In the genomic region with DNA sequence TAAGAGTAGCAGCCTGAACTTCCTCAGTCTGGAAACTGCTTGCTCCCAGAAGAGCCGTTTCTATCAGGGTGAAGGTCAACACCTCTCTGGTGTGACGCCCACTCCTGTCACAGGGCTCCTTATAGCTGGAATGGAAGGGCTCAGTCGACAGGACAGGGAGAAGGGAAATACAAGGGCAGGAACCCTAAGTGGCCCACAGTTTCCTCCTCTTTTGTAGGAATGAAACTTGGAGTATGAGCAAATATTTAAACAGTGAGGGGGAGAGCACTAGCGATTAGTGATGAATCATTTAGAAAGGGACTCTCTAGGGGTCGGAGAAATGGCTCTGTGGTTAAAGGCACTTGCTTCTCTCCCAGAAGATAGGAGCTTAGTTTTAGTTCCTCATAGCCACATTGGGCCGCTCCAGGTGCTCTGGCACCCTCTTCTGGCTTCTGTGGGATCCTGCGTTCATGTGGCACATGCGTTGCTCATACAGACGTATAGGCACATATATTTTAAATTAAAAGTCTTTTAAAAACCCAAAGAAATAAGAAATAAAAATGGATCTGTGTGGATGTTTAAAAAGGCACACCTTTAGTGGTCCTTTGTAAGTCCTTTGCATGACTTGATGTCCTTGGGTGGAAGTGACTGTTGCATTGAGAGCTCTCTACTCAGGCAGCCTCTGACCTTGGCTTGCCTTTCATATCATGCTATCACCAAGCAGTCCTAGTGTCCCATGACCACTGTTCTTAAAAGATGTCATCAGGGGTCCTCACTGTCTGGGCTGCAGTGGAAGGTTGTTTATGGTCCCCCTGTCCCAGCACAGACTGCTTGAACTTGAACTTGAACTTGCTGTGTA, we compare ENCODE assay signal across 9 mouse cellular contexts. TPM values are rescaled to one million over a fixed set of nuclear protein-coding genes. Genes with fewer than 3 reads are reported as not detected.
DNase-seq lines count a peak whose midpoint lies in the region; ATAC-seq and TF ChIP-seq lines count a peak whose summit lies in the region.
"Had no signal": no experiment of that assay in that cellular context is flagged by ENCODE, and none has a peak within 500 bp of the region (broad histone marks: within the 10 kb centered on the region; RNA-seq: fewer than 3 reads in every experiment).

No protein-coding gene starts in this region.

- ATAC-seq in heart, embryonic 11.5 days (replicated peaks; ENCODE audit: insufficient number of reproducible peaks, low FRiP score, low TSS enrichment): no peak
- peak; percentile 84 for ATAC-seq in intestine, embryonic 16.5 days
- peak; percentile 79 for ATAC-seq in liver, postnatal 0 days
- ATAC-seq in inflammation-experienced regulatory T-cells, adult 6 months: no peak

- H3K36me3 ChIP-seq in heart, adult 2 months (ENCODE audit: control insufficient read depth, insufficient read depth, low read length): no peaks in the 10 kb centered on the region
- no peaks in the 10 kb centered on the region for H3K36me3 ChIP-seq in heart, embryonic 11.5 days (ENCODE audit: control insufficient read depth, insufficient read depth, low read length)
- no peaks in the 10 kb centered on the region for H3K36me3 ChIP-seq in CH12.LX (replicated peaks in 1 of 2; ENCODE audit: control insufficient read depth in 1 of 2, insufficient read depth in 1 of 2, low read length in 1 of 2)
- H3K36me3 ChIP-seq in intestine, embryonic 16.5 days (ENCODE audit: control insufficient read depth, insufficient read depth, low read length): no peaks in the 10 kb centered on the region
- H3K36me3 ChIP-seq in liver, postnatal 0 days (replicated peaks; ENCODE audit: insufficient read depth, low read length): no peaks in the 10 kb centered on the region
- no peaks in the 10 kb centered on the region for H3K36me3 ChIP-seq in spleen, adult 2 months (ENCODE audit: control insufficient read depth, insufficient read depth, low read length)

- in situ Hi-C loops in CH12.LX (cut with MboI; ENCODE audit: low pct_ligation_motif_present, low pct_unique_long_range_greater_than_20kb, low sequenced_read_pairs): no loop called here

- TF ChIP-seq CTCF in heart, adult 2 months (IDR thresholded peaks at IDR 0.05): peak; percentile 82
- peak; percentile 38 to 89 for TF ChIP-seq CTCF in CH12.LX (conservative IDR thresholded peaks at IDR 0.05 in 1 of 2, IDR thresholded peaks at IDR 0.05 in 1 of 2; ENCODE audit: low read depth in 2 of 2, low read length in 2 of 2)
- peak; percentile 80 for TF ChIP-seq CTCF in liver, postnatal 0 days (IDR thresholded peaks at IDR 0.05; ENCODE audit: low read depth)
- peak; percentile 66; the same call in 1 of the 2 replicates for TF ChIP-seq CTCF in spleen, adult 2 months (IDR thresholded peaks at IDR 0.05; ENCODE audit: extremely low read depth, insufficient read depth, insufficient read length, insufficient replicate concordance)

- dilution Hi-C loops in CH12.LX (cut with MboI; ENCODE audit: extremely low pct_ligation_motif_present, extremely low pct_unique_long_range_greater_than_20kb, low sequenced_read_pairs): no loop called here

- TF ChIP-seq RAD21 in CH12.LX (IDR thresholded peaks at IDR 0.05; ENCODE audit: low read depth, low read length): peak; percentile 82

- no peak overlapping the region for H3K4me3 ChIP-seq in heart, adult 2 months
- H3K4me3 ChIP-seq in heart, embryonic 11.5 days (ENCODE audit: low read depth, low read length): no peak overlapping the region
- peak overlapping the region in 2 of 3 experiments; percentile 12 to 27 for H3K4me3 ChIP-seq in CH12.LX (replicated peaks in 1 of 3; ENCODE audit: low read depth in 2 of 3, low read length in 2 of 3, poor library complexity in 1 of 3)
- H3K4me3 ChIP-seq in intestine, embryonic 16.5 days (ENCODE audit: low read length): no peak overlapping the region
- H3K4me3 ChIP-seq in liver, postnatal 0 days (ENCODE audit: low read depth, low read length): no peak overlapping the region
- H3K4me3 ChIP-seq in spleen, adult 2 months (ENCODE audit: extremely low read depth, insufficient read depth, insufficient read length): peak overlapping the region; percentile 3; the same call in 1 of the 2 replicates
- H3K4me3 ChIP-seq: erythroblast, embryonic 14.5 days had no signal

- peaks cover 1% of the 10 kb centered on the region; the same call in 1 of the 2 replicates for H3K4me1 ChIP-seq in heart, adult 2 months (ENCODE audit: control insufficient read depth, insufficient read depth, low read length)
- H3K4me1 ChIP-seq in heart, embryonic 11.5 days (ENCODE audit: control insufficient read depth, insufficient read depth, low read length): peaks cover 12% of the 10 kb centered on the region
- H3K4me1 ChIP-seq in CH12.LX (ENCODE audit: control insufficient read depth in 1 of 2, insufficient read depth in 2 of 2): peaks cover 17 to 44% of the 10 kb centered on the region in 2 experiments
- peaks cover 12% of the 10 kb centered on the region for H3K4me1 ChIP-seq in intestine, embryonic 16.5 days (ENCODE audit: control insufficient read depth, insufficient read depth, low read length)
- peaks cover 15% of the 10 kb centered on the region for H3K4me1 ChIP-seq in liver, postnatal 0 days (ENCODE audit: insufficient read depth)
- peaks cover 10% of the 10 kb centered on the region; the same call in 1 of the 2 replicates for H3K4me1 ChIP-seq in spleen, adult 2 months (ENCODE audit: control insufficient read depth, insufficient read depth, insufficient read length)

- H3K4me2 ChIP-seq in heart, embryonic 11.5 days: no peak overlapping the region
- H3K4me2 ChIP-seq in CH12.LX (ENCODE audit: insufficient read depth, low read depth, poor library complexity, severe bottlenecking): peak overlapping the region; percentile 73
- no peak overlapping the region for H3K4me2 ChIP-seq in intestine, embryonic 16.5 days (ENCODE audit: low read depth, low read length)
- H3K4me2 ChIP-seq in liver, postnatal 0 days (ENCODE audit: low read depth, low read length): peak overlapping the region; percentile 39; the same call in 1 of the 2 replicates

- no peaks in the 10 kb centered on the region for H3K9me3 ChIP-seq in heart, embryonic 11.5 days (replicated peaks; ENCODE audit: control insufficient read depth, low read length)
- H3K9me3 ChIP-seq in CH12.LX (replicated peaks; ENCODE audit: low read length): no peaks in the 10 kb centered on the region
- no peaks in the 10 kb centered on the region for H3K9me3 ChIP-seq in intestine, embryonic 16.5 days (ENCODE audit: control insufficient read depth, low read length)
- H3K9me3 ChIP-seq in liver, postnatal 0 days (ENCODE audit: low read length): no peaks in the 10 kb centered on the region

- 30% methylated on average over 9 of the region's 9 CpGs for WGBS in heart, adult 2 months
- 24% methylated on average over 9 of the region's 9 CpGs for WGBS in heart, embryonic 11.5 days (ENCODE audit: insufficient replicate concordance)
- WGBS in intestine, embryonic 16.5 days: 18% methylated on average over 9 of the region's 9 CpGs
- 2% methylated on average over 9 of the region's 9 CpGs for WGBS in liver, postnatal 0 days (ENCODE audit: insufficient replicate concordance)
- WGBS in spleen, adult 2 months: 4% methylated on average over 9 of the region's 9 CpGs

- no peak for TF ChIP-seq EP300 in heart, adult 2 months (IDR thresholded peaks at IDR 0.05; ENCODE audit: insufficient read depth, low read depth, low read length)
- TF ChIP-seq EP300 in CH12.LX (IDR thresholded peaks at IDR 0.05; ENCODE audit: low read length): peak; percentile 95
- TF ChIP-seq EP300 in liver, postnatal 0 days (IDR thresholded peaks at IDR 0.05; ENCODE audit: low read depth): no peak

- no peak for TF ChIP-seq POLR2A in heart, adult 2 months (IDR thresholded peaks at IDR 0.05; ENCODE audit: insufficient read depth, low read depth, low read length)
- no peak for TF ChIP-seq POLR2A in CH12.LX (IDR thresholded peaks at IDR 0.05; ENCODE audit: low read depth, low read length)
- no peak for TF ChIP-seq POLR2A in spleen, adult 2 months (IDR thresholded peaks at IDR 0.05; ENCODE audit: low read depth, low read length)

- DNase-seq in heart, adult 2 months: peak; percentile 55 to 59
- DNase-seq in CH12.LX (ENCODE audit: extremely low read depth): peak; percentile 92
- DNase-seq in c-Kit-positive CD71-negative TER-119-negative erythroid progenitor cells, embryonic 14.5 days (ENCODE audit: low read depth): peak; percentile 76
- DNase-seq in liver, postnatal 0 days: peak; percentile 70
- DNase-seq in spleen, adult 2 months (ENCODE audit: low read depth in 1 of 2, low spot score in 2 of 2): peak; percentile 45 to 67

- H3K27ac ChIP-seq in heart, adult 2 months: peak overlapping the region; percentile 2; the same call in 1 of the 2 replicates
- H3K27ac ChIP-seq in heart, embryonic 11.5 days (ENCODE audit: low read depth, low read length): no peak overlapping the region
- H3K27ac ChIP-seq in CH12.LX (ENCODE audit: insufficient read depth, low read depth): peak overlapping the region; percentile 69
- peak overlapping the region; percentile 39 for H3K27ac ChIP-seq in intestine, embryonic 16.5 days (ENCODE audit: low read length)
- peak overlapping the region; percentile 62 for H3K27ac ChIP-seq in liver, postnatal 0 days (ENCODE audit: low read depth)
- 0 out of 2 replicates have a peak overlapping the region, but pooled peaks have one; percentile 14 for H3K27ac ChIP-seq in spleen, adult 2 months (ENCODE audit: insufficient read depth, low read length)

- intact Hi-C loops in heart, adult 2 months (cut with DNase I): loop anchor here (1.0 to 10.0 kb wide), 2 partner anchors 46 to 350 kb away; partner anchors contain the start of gene Cngb1

- no peak overlapping the region for H3K9ac ChIP-seq in heart, adult 2 months (ENCODE audit: low read depth, low read length)
- H3K9ac ChIP-seq in heart, embryonic 11.5 days (ENCODE audit: low read depth, low read length): no peak overlapping the region
- H3K9ac ChIP-seq in CH12.LX (ENCODE audit: insufficient read depth, low read depth): peak overlapping the region; percentile 22; the same call in 1 of the 2 replicates
- H3K9ac ChIP-seq in intestine, embryonic 16.5 days (ENCODE audit: low read depth, low read length): peak overlapping the region; percentile 38
- H3K9ac ChIP-seq in liver, postnatal 0 days (replicated peaks): no peak overlapping the region

- H3K27me3 ChIP-seq in heart, adult 2 months (ENCODE audit: control insufficient read depth, insufficient read depth, low read length): no peaks in the 10 kb centered on the region
- no peaks in the 10 kb centered on the region for H3K27me3 ChIP-seq in heart, embryonic 11.5 days (ENCODE audit: control insufficient read depth, insufficient read depth, low read length)
- H3K27me3 ChIP-seq in CH12.LX (replicated peaks): peaks cover 9% of the 10 kb centered on the region
- no peaks in the 10 kb centered on the region for H3K27me3 ChIP-seq in intestine, embryonic 16.5 days (replicated peaks; ENCODE audit: control insufficient read depth, insufficient read depth, low read length)
- H3K27me3 ChIP-seq in liver, postnatal 0 days (ENCODE audit: insufficient read depth, low read length): no peaks in the 10 kb centered on the region
- no peaks in the 10 kb centered on the region for H3K27me3 ChIP-seq in spleen, adult 2 months (ENCODE audit: control insufficient read depth, insufficient read depth, low read length)

- no peaks in the 10 kb centered on the region for H3K79me2 ChIP-seq in heart, adult 2 months (replicated peaks; ENCODE audit: control insufficient read depth, insufficient read depth, low read length)
- no peaks in the 10 kb centered on the region for H3K79me2 ChIP-seq in CH12.LX (replicated peaks; ENCODE audit: control insufficient read depth, extremely low read depth, insufficient read depth, poor library complexity, severe bottlenecking)

RNA-seq across cellular contexts. Expression of gene Adgrg1, which starts 19.4 kb away (rescaled TPM):
- 10 to 100 TPM; 52.1 to 67.8 TPM for total RNA-seq in heart, adult 2 months (2021)
- 96.1 and 107 TPM in 2 replicates for polyA plus RNA-seq in heart, adult 2 months (2012; rRNA removed)
- 6.4 and 7.5 TPM in 2 replicates for polyA plus RNA-seq in heart, embryonic 11.5 days (2014; fragmentation: Nextera tagmentation; extraction: Ambion mirVana)
- total RNA-seq in CH12.LX (2012; rRNA removed) (0.34 and 0.42 TPM in 2 replicates), CH12.LX (2014; rRNA removed) (1.1 and 1.2 TPM in 2 replicates)
- 2.0 and 2.5 TPM in 2 replicates for polyA plus RNA-seq in CH12.LX (2012; ENCODE audit: insufficient read length, low read depth)
- polyA plus RNA-seq in intestine, embryonic 16.5 days (2015; fragmentation: Nextera tagmentation; extraction: Ambion mirVana): 24.4 and 26.8 TPM in 2 replicates
- 34.0 and 35.4 TPM in 2 replicates for polyA plus RNA-seq in liver, postnatal 0 days (2015; fragmentation: Nextera tagmentation; extraction: Ambion mirVana)
- 32.0 and 37.1 TPM in 2 replicates for polyA plus RNA-seq in spleen, adult 2 months (2012; rRNA removed)
- 1 to 10 TPM in 2 of 3 experiments, under 1 TPM in 1; 0.52 to 5.5 (median 4.5) TPM for polyA plus RNA-seq in inflammation-experienced regulatory T-cells, adult 6 months (2017; shearing (Covaris generic))

RNA-seq across cellular contexts. Expression of gene Adgrg5, which starts 31.6 kb away (rescaled TPM):
- under 1 TPM; 0.08 to 0.27 TPM for total RNA-seq in heart, adult 2 months (2021)
- polyA plus RNA-seq in heart, adult 2 months (2012; rRNA removed): 0.62 and 0.97 TPM in 2 replicates
- polyA plus RNA-seq in heart, embryonic 11.5 days (2014; fragmentation: Nextera tagmentation; extraction: Ambion mirVana): 0.10 and 0.47 TPM in 2 replicates
- 0.81 and 1.0 TPM in 2 replicates for total RNA-seq in CH12.LX (2012; rRNA removed)
- 5.2 and 6.9 TPM in 2 replicates for total RNA-seq in CH12.LX (2014; rRNA removed)
- polyA plus RNA-seq in CH12.LX (2012; ENCODE audit: insufficient read length, low read depth): 9.2 and 10.0 TPM in 2 replicates
- polyA plus RNA-seq in intestine, embryonic 16.5 days (2015; fragmentation: Nextera tagmentation; extraction: Ambion mirVana): 1.6 and 2.8 TPM in 2 replicates
- polyA plus RNA-seq in liver, postnatal 0 days (2015; fragmentation: Nextera tagmentation; extraction: Ambion mirVana): 0.13 and 0.18 TPM in 2 replicates
- 36.0 and 43.2 TPM in 2 replicates for polyA plus RNA-seq in spleen, adult 2 months (2012; rRNA removed)
- polyA plus RNA-seq in inflammation-experienced regulatory T-cells, adult 6 months (2017; shearing (Covaris generic)): 1 to 10 TPM; 1.8 to 4.3 (median 4.1) TPM
- polyA plus RNA-seq: erythroblast, embryonic 14.5 days had no signal

RNA-seq across cellular contexts. Expression of gene Ccdc102a, which starts 37.2 kb away (rescaled TPM):
- total RNA-seq in heart, adult 2 months (2021): 1 to 10 TPM; 5.0 to 5.7 TPM
- polyA plus RNA-seq in heart, adult 2 months (2012; rRNA removed): 5.2 and 6.4 TPM in 2 replicates
- 22.8 and 24.8 TPM in 2 replicates for polyA plus RNA-seq in heart, embryonic 11.5 days (2014; fragmentation: Nextera tagmentation; extraction: Ambion mirVana)
- 5.8 and 5.9 TPM in 2 replicates for total RNA-seq in CH12.LX (2012; rRNA removed)
- 2.1 and 2.5 TPM in 2 replicates for total RNA-seq in CH12.LX (2014; rRNA removed)
- polyA plus RNA-seq in CH12.LX (2012; ENCODE audit: insufficient read length, low read depth): 2.8 and 4.5 TPM in 2 replicates
- polyA plus RNA-seq in intestine, embryonic 16.5 days (2015; fragmentation: Nextera tagmentation; extraction: Ambion mirVana): 10.9 and 11.5 TPM in 2 replicates
- polyA plus RNA-seq in liver, postnatal 0 days (2015; fragmentation: Nextera tagmentation; extraction: Ambion mirVana): 1.3 and 1.5 TPM in 2 replicates
- 10.7 and 14.2 TPM in 2 replicates for polyA plus RNA-seq in spleen, adult 2 months (2012; rRNA removed)
- polyA plus RNA-seq in inflammation-experienced regulatory T-cells, adult 6 months (2017; shearing (Covaris generic)): 1 to 10 TPM in 1 of 3 experiments, under 1 TPM in 2; 0.24 to 1.0 (median 0.25) TPM

Comparison
In these comparisons a context has a peak if more than half of its experiments do, and no peak if none do; other contexts are left out.
1. H3K4me3 ChIP-seq: peak in CH12.LX (2 of 3) and spleen, adult 2 months (single experiment); none in heart, adult 2 months (single experiment), heart, embryonic 11.5 days (single experiment), intestine, embryonic 16.5 days (single experiment) and liver, postnatal 0 days (single experiment).
2. H3K9ac ChIP-seq: peak in CH12.LX (single experiment) and intestine, embryonic 16.5 days (single experiment); none in heart, adult 2 months (single experiment), heart, embryonic 11.5 days (single experiment) and liver, postnatal 0 days (single experiment).
3. ATAC-seq: peak in intestine, embryonic 16.5 days (single experiment) and liver, postnatal 0 days (single experiment); none in heart, embryonic 11.5 days (single experiment) and inflammation-experienced regulatory T-cells, adult 6 months (single experiment).
4. H3K4me2 ChIP-seq: peak in CH12.LX (single experiment) and liver, postnatal 0 days (single experiment); none in heart, embryonic 11.5 days (single experiment) and intestine, embryonic 16.5 days (single experiment).
5. Peak in every context shown above with its lines, with median percentiles within 50 percentile points of each other: DNase-seq and CTCF ChIP-seq.